8 mouse cellular contexts compared by ENCODE assay signal in genomic region chr5:122091070-122091469, GRCm38 (mm10). TPM values are rescaled to one million over a fixed set of nuclear protein-coding genes. Genes with fewer than 3 reads are reported as not detected.
DNase-seq lines count a peak whose midpoint lies in the region; ATAC-seq lines count a peak whose summit lies in the region.

No protein-coding gene starts in this region.

- no peak overlapping the region for H3K4me3 ChIP-seq in hindbrain, embryonic 10.5 days
- no peak overlapping the region for H3K4me3 ChIP-seq in hindbrain, embryonic 13.5 days
- no peak overlapping the region for H3K4me3 ChIP-seq in forebrain, embryonic 11.5 days (ENCODE audit: low read depth, low read length)

- 16% methylated on average over 15 of the region's 15 CpGs for WGBS in hindbrain, embryonic 10.5 days
- 13% methylated on average over 15 of the region's 15 CpGs for WGBS in hindbrain, embryonic 13.5 days
- 17% methylated on average over 15 of the region's 15 CpGs for WGBS in forebrain, embryonic 11.5 days

- H3K4me1 ChIP-seq in hindbrain, embryonic 10.5 days (replicated peaks): peaks cover 16% of the 10 kb centered on the region
- no peaks in the 10 kb centered on the region for H3K4me1 ChIP-seq in hindbrain, embryonic 13.5 days (replicated peaks)
- H3K4me1 ChIP-seq in forebrain, embryonic 11.5 days (replicated peaks; ENCODE audit: control insufficient read depth, insufficient read depth, low read length): no peaks in the 10 kb centered on the region

- H3K36me3 ChIP-seq in hindbrain, embryonic 10.5 days: no peaks in the 10 kb centered on the region
- no peaks in the 10 kb centered on the region for H3K36me3 ChIP-seq in hindbrain, embryonic 13.5 days
- H3K36me3 ChIP-seq in forebrain, embryonic 11.5 days (ENCODE audit: control insufficient read depth, insufficient read depth, low read length): no peaks in the 10 kb centered on the region

- DNase-seq in hindbrain, embryonic 10.5 days (ENCODE audit: low spot score): peak; percentile 80
- peak; percentile 22 to 44 for DNase-seq in CD8-positive naive resting alpha-beta T cell, adult 2 months (ENCODE audit: low read depth in 2 of 2, low spot score in 2 of 2)
- DNase-seq in adrenal gland, postnatal 25 days: peak; percentile 61
- peak; percentile 91 for DNase-seq in forebrain, embryonic 11.5 days (ENCODE audit: low spot score)
- DNase-seq in kidney, postnatal 36 days: peak; percentile 29 to 74
- peak; percentile 68 for DNase-seq in thymus, postnatal 25 days

- H3K4me2 ChIP-seq in hindbrain, embryonic 13.5 days: no peak overlapping the region
- no peak overlapping the region for H3K4me2 ChIP-seq in forebrain, embryonic 11.5 days (ENCODE audit: low read depth, low read length, severe bottlenecking)

- no peak overlapping the region for H3K27ac ChIP-seq in hindbrain, embryonic 10.5 days
- H3K27ac ChIP-seq in hindbrain, embryonic 13.5 days: no peak overlapping the region
- no peak overlapping the region for H3K27ac ChIP-seq in forebrain, embryonic 11.5 days (ENCODE audit: low read depth, low read length)

- no peak for ATAC-seq in hindbrain, embryonic 13.5 days (ENCODE audit: low FRiP score)
- ATAC-seq in forebrain, embryonic 11.5 days (replicated peaks; ENCODE audit: low FRiP score): peak; percentile 74
- ATAC-seq in monocyte, adult 5-6 weeks (replicated peaks; ENCODE audit: insufficient number of reproducible peaks, low FRiP score, low TSS enrichment, poor library complexity, severe bottlenecking): peak; percentile 81

- H3K9ac ChIP-seq in hindbrain, embryonic 13.5 days: no peak overlapping the region
- H3K9ac ChIP-seq in forebrain, embryonic 11.5 days (ENCODE audit: low read length): no peak overlapping the region

- H3K9me3 ChIP-seq in hindbrain, embryonic 10.5 days: no peaks in the 10 kb centered on the region
- H3K9me3 ChIP-seq in hindbrain, embryonic 13.5 days: no peaks in the 10 kb centered on the region
- H3K9me3 ChIP-seq in forebrain, embryonic 11.5 days (ENCODE audit: control insufficient read depth, low read length): no peaks in the 10 kb centered on the region

- no peaks in the 10 kb centered on the region for H3K27me3 ChIP-seq in hindbrain, embryonic 10.5 days (ENCODE audit: insufficient read depth, poor library complexity, severe bottlenecking)
- H3K27me3 ChIP-seq in hindbrain, embryonic 13.5 days: peaks cover 8% of the 10 kb centered on the region; the same call in 1 of the 2 replicates
- H3K27me3 ChIP-seq in forebrain, embryonic 11.5 days (ENCODE audit: control insufficient read depth, insufficient read depth, low read length): no peaks in the 10 kb centered on the region

RNA-seq across cellular contexts. Expression of gene Myl2, which starts 9.7 kb away (rescaled TPM):
- polyA plus RNA-seq in hindbrain, embryonic 10.5 days (2016; fragmentation: Nextera tagmentation; extraction: Ambion mirVana): 0.59 and 1.4 TPM in 2 replicates
- 3.7 and 7.3 TPM in 2 replicates for polyA plus RNA-seq in hindbrain, embryonic 13.5 days (2015; fragmentation: Nextera tagmentation; extraction: Ambion mirVana)
- total RNA-seq in adrenal gland, postnatal 25 days (2021): not detected in 2 replicates
- polyA plus RNA-seq in forebrain, embryonic 11.5 days (2014; fragmentation: Nextera tagmentation; extraction: Ambion mirVana): not detected in 2 replicates
- not detected in 3 replicates for total RNA-seq in monocyte, adult 5-6 weeks (2017)

RNA-seq across cellular contexts. Expression of gene Cux2, which starts 41.2 kb away (rescaled TPM):
- 4.5 and 12.0 TPM in 2 replicates for polyA plus RNA-seq in hindbrain, embryonic 10.5 days (2016; fragmentation: Nextera tagmentation; extraction: Ambion mirVana)
- 28.1 and 29.1 TPM in 2 replicates for polyA plus RNA-seq in hindbrain, embryonic 13.5 days (2015; fragmentation: Nextera tagmentation; extraction: Ambion mirVana)
- 20.9 and 29.8 TPM in 2 replicates for total RNA-seq in adrenal gland, postnatal 25 days (2021)
- polyA plus RNA-seq in forebrain, embryonic 11.5 days (2014; fragmentation: Nextera tagmentation; extraction: Ambion mirVana): 11.3 and 13.2 TPM in 2 replicates
- not detected in 3 replicates for total RNA-seq in monocyte, adult 5-6 weeks (2017)

RNA-seq across cellular contexts. Expression of gene Ccdc63, which starts 49.6 kb away (rescaled TPM):
- polyA plus RNA-seq in hindbrain, embryonic 10.5 days (2016; fragmentation: Nextera tagmentation; extraction: Ambion mirVana): 0.12 TPM in 1 of 2 replicates, not detected in the other
- polyA plus RNA-seq in hindbrain, embryonic 13.5 days (2015; fragmentation: Nextera tagmentation; extraction: Ambion mirVana): not detected in 2 replicates
- not detected in 2 replicates for total RNA-seq in adrenal gland, postnatal 25 days (2021)
- not detected in 2 replicates for polyA plus RNA-seq in forebrain, embryonic 11.5 days (2014; fragmentation: Nextera tagmentation; extraction: Ambion mirVana)
- 0.48 TPM in 1 of 3 replicates, not detected in the others for total RNA-seq in monocyte, adult 5-6 weeks (2017)

Comparison
In these comparisons a context has a peak if more than half of its experiments do, and no peak if none do; other contexts are left out.
1. DNase-seq: peak in every context shown above with its lines; median percentile 91 in forebrain, embryonic 11.5 days; 80 in hindbrain, embryonic 10.5 days; 68 in thymus, postnatal 25 days; 61 in adrenal gland, postnatal 25 days; 52 in kidney, postnatal 36 days; 33 in CD8-positive naive resting alpha-beta T cell, adult 2 months.